Mouse (Mus musculus) olfactory bulb, adult 2 months (tissue): ENCODE results near the gene Lypla2.

Source experiments
- CTCF ChIP-seq: fragments of 200-500 bp; IDR thresholded peaks from 2 replicates; pipeline ENCODE4 v1.5.1; 2012; ENCODE audit warnings: low read depth, mild to moderate bottlenecking, low read length, moderate library complexity; ENCODE audit not compliant: insufficient read depth
- POLR2A ChIP-seq: fragments of 200-500 bp; IDR thresholded peaks from 2 replicates; pipeline ENCODE4 v1.6.1; 2012; ENCODE audit warnings: mild to moderate bottlenecking, low read depth, low read length, moderate library complexity; ENCODE audit not compliant: insufficient read depth

DNA sequence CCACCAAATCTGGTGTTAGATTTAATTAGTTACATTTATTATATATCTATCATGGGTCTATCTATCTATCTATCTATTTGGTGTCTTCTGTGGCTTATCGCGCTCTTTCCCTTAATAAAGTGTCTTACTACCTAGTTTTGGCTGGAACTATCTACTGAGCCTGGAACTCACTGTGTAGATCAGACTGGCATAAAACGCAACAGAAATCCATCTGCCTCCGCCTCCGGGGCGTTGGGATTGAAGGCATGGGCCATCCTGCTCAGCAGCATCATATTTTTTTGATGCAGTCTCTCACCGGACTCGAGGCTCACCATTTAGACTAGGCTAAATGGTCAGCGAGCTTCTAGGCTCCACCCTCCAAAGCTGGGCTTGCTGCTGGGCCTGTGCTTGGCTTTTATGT, 15.3 kb upstream of the Lypla2 start:
- TF ChIP-seq POLR2A (no peak), CTCF (no peak)
